Comparison of ENCODE assay signal across 8 mouse cellular contexts in the genomic region with DNA sequence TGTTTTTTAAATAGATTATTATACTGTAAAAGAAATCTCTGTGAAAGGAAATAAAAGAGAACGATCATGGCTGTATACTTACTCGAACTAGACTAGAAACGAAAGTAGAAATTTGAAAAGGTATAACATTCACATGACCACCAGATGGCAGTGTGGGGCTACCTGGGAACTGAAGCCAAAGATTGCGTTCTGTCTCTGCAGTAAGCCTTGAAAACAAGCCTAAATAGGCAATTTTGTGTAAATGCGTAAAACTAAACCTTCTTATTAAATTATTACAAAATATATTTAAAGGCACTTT. TPM values are rescaled to one million over a fixed set of nuclear protein-coding genes. Genes with fewer than 3 reads are reported as not detected.
DNase-seq lines count a peak whose midpoint lies in the region; ATAC-seq lines count a peak whose summit lies in the region.

No protein-coding gene starts in this region.

- no peak overlapping the region for H3K9ac ChIP-seq in embryonic facial prominence, embryonic 15.5 days
- peak overlapping the region; percentile 44; the same call in 1 of the 2 replicates for H3K9ac ChIP-seq in heart, embryonic 13.5 days
- no peak overlapping the region for H3K9ac ChIP-seq in kidney, embryonic 16.5 days (replicated peaks; ENCODE audit: low read length)
- no peak overlapping the region for H3K9ac ChIP-seq in liver, embryonic 13.5 days
- H3K9ac ChIP-seq in neural tube, embryonic 11.5 days (ENCODE audit: low read length) = no peak overlapping the region

- peak overlapping the region; percentile 24; the same call in 1 of the 2 replicates for H3K4me2 ChIP-seq in embryonic facial prominence, embryonic 15.5 days (replicated peaks)
- H3K4me2 ChIP-seq in heart, embryonic 13.5 days = peak overlapping the region; percentile 58
- peak overlapping the region; percentile 40 for H3K4me2 ChIP-seq in kidney, embryonic 16.5 days (replicated peaks; ENCODE audit: low read depth, low read length)
- no peak overlapping the region for H3K4me2 ChIP-seq in liver, embryonic 13.5 days
- H3K4me2 ChIP-seq in neural tube, embryonic 11.5 days (ENCODE audit: low read depth) = 0 out of 2 replicates have a peak overlapping the region, but pooled peaks have one; percentile 9

- H3K4me1 ChIP-seq in embryonic facial prominence, embryonic 15.5 days = no peaks in the 10 kb centered on the region
- no peaks in the 10 kb centered on the region for H3K4me1 ChIP-seq in heart, embryonic 13.5 days
- H3K4me1 ChIP-seq in kidney, embryonic 16.5 days (ENCODE audit: insufficient read depth, low read length) = no peaks in the 10 kb centered on the region
- no peaks in the 10 kb centered on the region for H3K4me1 ChIP-seq in liver, embryonic 13.5 days (replicated peaks)
- H3K4me1 ChIP-seq in neural tube, embryonic 11.5 days (ENCODE audit: control insufficient read depth, insufficient read depth, low read length) = no peaks in the 10 kb centered on the region

- peak; percentile 77 for DNase-seq in B cell, adult 2 months
- peak; percentile 56 for DNase-seq in adrenal gland, postnatal 25 days
- peak; percentile 8 for DNase-seq in liver, embryonic 13.5 days
- DNase-seq in neural tube, embryonic 11.5 days (ENCODE audit: low spot score) = peak; percentile 51
- DNase-seq in telencephalon, adult 2 months (ENCODE audit: low read depth, low spot score) = peak; percentile 57

- peak overlapping the region; percentile 31 for H3K4me3 ChIP-seq in embryonic facial prominence, embryonic 15.5 days (replicated peaks)
- peak overlapping the region; percentile 37 for H3K4me3 ChIP-seq in heart, embryonic 13.5 days
- peak overlapping the region; percentile 28 for H3K4me3 ChIP-seq in kidney, embryonic 16.5 days (ENCODE audit: low read length)
- peak overlapping the region; percentile 32 for H3K4me3 ChIP-seq in liver, embryonic 13.5 days (replicated peaks)
- H3K4me3 ChIP-seq in neural tube, embryonic 11.5 days (ENCODE audit: low read depth, low read length) = no peak overlapping the region

- WGBS in embryonic facial prominence, embryonic 15.5 days = 22% methylated on average over 5 of the region's 5 CpGs
- 30% methylated on average over 5 of the region's 5 CpGs for WGBS in heart, embryonic 13.5 days
- WGBS in kidney, embryonic 16.5 days = 45% methylated on average over 5 of the region's 5 CpGs
- 21% methylated on average over 5 of the region's 5 CpGs for WGBS in liver, embryonic 13.5 days (ENCODE audit: insufficient replicate concordance)
- WGBS in neural tube, embryonic 11.5 days = 41% methylated on average over 5 of the region's 5 CpGs

- H3K27me3 ChIP-seq in embryonic facial prominence, embryonic 15.5 days = no peaks in the 10 kb centered on the region
- H3K27me3 ChIP-seq in heart, embryonic 13.5 days (replicated peaks) = no peaks in the 10 kb centered on the region
- no peaks in the 10 kb centered on the region for H3K27me3 ChIP-seq in kidney, embryonic 16.5 days (ENCODE audit: insufficient read depth, low read length)
- no peaks in the 10 kb centered on the region for H3K27me3 ChIP-seq in liver, embryonic 13.5 days
- no peaks in the 10 kb centered on the region for H3K27me3 ChIP-seq in neural tube, embryonic 11.5 days (ENCODE audit: control insufficient read depth, insufficient read depth, low read length)

- H3K27ac ChIP-seq in embryonic facial prominence, embryonic 15.5 days (replicated peaks) = no peak overlapping the region
- H3K27ac ChIP-seq in heart, embryonic 13.5 days (replicated peaks) = no peak overlapping the region
- no peak overlapping the region for H3K27ac ChIP-seq in kidney, embryonic 16.5 days (ENCODE audit: low read length)
- no peak overlapping the region for H3K27ac ChIP-seq in liver, embryonic 13.5 days
- no peak overlapping the region for H3K27ac ChIP-seq in neural tube, embryonic 11.5 days (ENCODE audit: low read depth, low read length)

- no peaks in the 10 kb centered on the region for H3K9me3 ChIP-seq in embryonic facial prominence, embryonic 15.5 days (replicated peaks)
- no peaks in the 10 kb centered on the region for H3K9me3 ChIP-seq in heart, embryonic 13.5 days
- no peaks in the 10 kb centered on the region for H3K9me3 ChIP-seq in kidney, embryonic 16.5 days (ENCODE audit: low read length)
- H3K9me3 ChIP-seq in liver, embryonic 13.5 days (replicated peaks) = no peaks in the 10 kb centered on the region
- H3K9me3 ChIP-seq in neural tube, embryonic 11.5 days (ENCODE audit: control insufficient read depth, low read length) = no peaks in the 10 kb centered on the region

- no peaks in the 10 kb centered on the region for H3K36me3 ChIP-seq in embryonic facial prominence, embryonic 15.5 days
- H3K36me3 ChIP-seq in heart, embryonic 13.5 days = no peaks in the 10 kb centered on the region
- H3K36me3 ChIP-seq in kidney, embryonic 16.5 days (ENCODE audit: insufficient read depth, low read length) = no peaks in the 10 kb centered on the region
- H3K36me3 ChIP-seq in liver, embryonic 13.5 days = no peaks in the 10 kb centered on the region
- no peaks in the 10 kb centered on the region for H3K36me3 ChIP-seq in neural tube, embryonic 11.5 days (ENCODE audit: control insufficient read depth, insufficient read depth, low read length)

- no peak for ATAC-seq in embryonic facial prominence, embryonic 15.5 days (ENCODE audit: insufficient number of reproducible peaks, low FRiP score, low TSS enrichment, low read depth)
- no peak for ATAC-seq in heart, embryonic 13.5 days (ENCODE audit: extremely low read depth, insufficient number of reproducible peaks, low FRiP score, low TSS enrichment)
- ATAC-seq in kidney, embryonic 16.5 days (ENCODE audit: low FRiP score, low TSS enrichment) = no peak
- no peak for ATAC-seq in liver, embryonic 13.5 days (ENCODE audit: low read depth)
- no peak for ATAC-seq in neural tube, embryonic 11.5 days (ENCODE audit: insufficient read depth, low FRiP score, low TSS enrichment)

RNA-seq across cellular contexts. Expression of gene Sh2d1a, which starts 38.5 kb away (rescaled TPM):
- not detected in 2 replicates for total RNA-seq in adrenal gland, postnatal 25 days (2021)
- 1.0 and 1.1 TPM in 2 replicates for polyA plus RNA-seq in embryonic facial prominence, embryonic 15.5 days (2015; fragmentation: Nextera tagmentation; extraction: Ambion mirVana)
- not detected in 2 replicates for polyA plus RNA-seq in heart, embryonic 13.5 days (2015; fragmentation: Nextera tagmentation; extraction: Ambion mirVana)
- polyA plus RNA-seq in kidney, embryonic 16.5 days (2015; fragmentation: Nextera tagmentation; extraction: Ambion mirVana) = 0.15 and 0.17 TPM in 2 replicates
- polyA plus RNA-seq in liver, embryonic 13.5 days (2015; fragmentation: Nextera tagmentation; extraction: Ambion mirVana) = not detected in 2 replicates
- polyA plus RNA-seq in neural tube, embryonic 11.5 days (2014; fragmentation: Nextera tagmentation; extraction: Ambion mirVana) = 0.21 and 0.23 TPM in 2 replicates

RNA-seq across cellular contexts. Expression of gene Tex13c2, which starts 51.2 kb away (rescaled TPM):
- not detected in 2 replicates for total RNA-seq in adrenal gland, postnatal 25 days (2021)
- polyA plus RNA-seq in embryonic facial prominence, embryonic 15.5 days (2015; fragmentation: Nextera tagmentation; extraction: Ambion mirVana) = not detected in 2 replicates
- polyA plus RNA-seq in heart, embryonic 13.5 days (2015; fragmentation: Nextera tagmentation; extraction: Ambion mirVana) = not detected in 2 replicates
- polyA plus RNA-seq in kidney, embryonic 16.5 days (2015; fragmentation: Nextera tagmentation; extraction: Ambion mirVana) = not detected in 2 replicates
- polyA plus RNA-seq in liver, embryonic 13.5 days (2015; fragmentation: Nextera tagmentation; extraction: Ambion mirVana) = not detected in 2 replicates
- not detected in 2 replicates for polyA plus RNA-seq in neural tube, embryonic 11.5 days (2014; fragmentation: Nextera tagmentation; extraction: Ambion mirVana)

Comparison
In these comparisons a context has a peak if more than half of its experiments do, and no peak if none do; other contexts are left out.
1. DNase-seq: peak in every context shown above with its lines; median percentile 77 in B cell, adult 2 months; 57 in telencephalon, adult 2 months; 56 in adrenal gland, postnatal 25 days; 51 in neural tube, embryonic 11.5 days; 8 in liver, embryonic 13.5 days.